Mouse (Mus musculus) c-Kit-negative CD71-positive TER-119-positive erythroid progenitor cells, embryonic 14.5 days (primary cell): Measurements from ENCODE around the gene U2af2.

Source experiments
- DNase-seq: peaks from one replicate; pipeline ENCODE4 v3.0.0-alpha.2; 2013; ENCODE audit warnings: low read depth, low spot score

The U2af2 gene

GRCm38 (mm10) chr7:5108272-5108671 is 46.3 kb downstream of the U2af2 start:
- no peak for DNase-seq

GRCm38 (mm10) chr7:5109301-5109700 is 47.4 kb downstream of the U2af2 start:
- no peak for DNase-seq

- no peak for DNase-seq
Observed at GRCm38 (mm10) chr7:5112701-5113100, 50.8 kb downstream of the U2af2 start.

- DNase-seq, result no peak
Observed at GRCm38 (mm10) chr7:5116850-5117249, 54.9 kb downstream of the U2af2 start, which contains the start of gene Rfpl4. Gene Rfpl4, minus strand, starts transcription at chr7:5116950.

GRCm38 (mm10) chr7:5125078-5125477 is 63.1 kb downstream of the U2af2 start:
- DNase-seq, result no peak

- DNase-seq, result no peak
Observed at GRCm38 (mm10) chr7:5125549-5126406, 63.8 kb downstream of the U2af2 start, which contains the start of gene Rasl2-9. Gene Rasl2-9, minus strand, starts transcription at chr7:5125950.
